Comparison of ENCODE assay signal across 8 mouse cellular contexts in the genomic region with DNA sequence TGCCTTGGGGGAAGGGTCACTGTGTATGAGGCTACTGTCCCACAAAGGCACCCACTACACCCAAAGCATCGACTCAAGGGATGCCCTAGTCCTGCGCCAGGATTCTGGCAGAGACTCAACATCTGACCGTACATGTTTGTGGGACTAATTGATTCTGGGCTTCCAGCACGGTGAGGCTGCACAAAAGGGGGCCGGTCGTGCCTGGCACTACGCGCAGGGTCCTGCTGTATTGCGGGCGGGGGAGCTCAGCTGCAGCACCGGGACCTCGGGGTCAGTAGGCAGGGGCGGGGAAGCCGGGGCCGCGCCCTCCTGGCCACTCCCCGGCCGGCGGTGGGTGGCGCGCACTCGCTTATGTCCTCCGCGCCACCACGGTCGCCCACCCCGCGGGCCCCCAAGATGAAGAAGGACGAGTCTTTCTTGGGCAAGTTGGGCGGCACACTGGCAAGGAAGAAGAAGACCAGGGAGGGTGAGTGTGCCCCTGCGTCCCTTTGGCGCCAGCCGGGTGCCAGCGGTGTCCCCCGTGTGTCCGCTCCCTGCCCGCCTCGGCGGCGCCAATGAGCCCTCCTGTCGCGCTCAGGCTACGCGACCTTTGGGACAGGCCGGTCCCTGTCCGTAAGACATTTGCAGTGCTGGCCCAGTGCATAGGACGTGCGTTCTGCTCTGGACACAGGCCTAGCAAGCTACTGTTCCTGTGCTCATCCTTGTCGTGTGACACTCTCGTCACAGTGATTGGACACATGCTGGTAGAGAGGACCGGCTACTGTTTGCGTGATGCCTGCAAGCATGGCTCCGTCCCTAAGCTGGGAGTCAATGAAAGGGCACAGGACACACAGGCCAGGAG. TPM values are rescaled to one million over a fixed set of nuclear protein-coding genes. Genes with fewer than 3 reads are reported as not detected.
A peak's percentile ranks its signal among the peaks of the same experiment; 100 is the strongest.
DNase-seq lines count a peak whose midpoint lies in the region; ATAC-seq lines count a peak whose summit lies in the region.

A gene (plus strand): TSS at position 323 of the 841 bp plus-strand sequence.

- H3K4me3 ChIP-seq in embryonic facial prominence, embryonic 11.5 days (ENCODE audit: low read depth, low read length), result peak within 1 kb of the TSS; percentile 50
- H3K4me3 ChIP-seq in limb, embryonic 11.5 days (ENCODE audit: low read depth, low read length), result peak within 1 kb of the TSS; percentile 52
- peak within 1 kb of the TSS; percentile 61 for H3K4me3 ChIP-seq in midbrain, embryonic 10.5 days
- H3K4me3 ChIP-seq in stomach, embryonic 14.5 days (ENCODE audit: low read depth, low read length), result peak within 1 kb of the TSS; percentile 42

- no peak within 1 kb of the TSS for H3K27ac ChIP-seq in embryonic facial prominence, embryonic 11.5 days (replicated peaks; ENCODE audit: low read depth, low read length)
- no peak within 1 kb of the TSS for H3K27ac ChIP-seq in limb, embryonic 11.5 days (replicated peaks; ENCODE audit: low read depth, low read length)
- H3K27ac ChIP-seq in midbrain, embryonic 10.5 days (replicated peaks), result peak within 1 kb of the TSS; percentile 83
- 0 out of 2 replicates have a peak within 1 kb of the TSS, but pooled peaks have one; percentile 33 for H3K27ac ChIP-seq in stomach, embryonic 14.5 days (ENCODE audit: low read length)

- peak; percentile 63 for DNase-seq in spleen, adult 12 weeks (ENCODE audit: low spot score)
- no peak for DNase-seq in spleen, adult 18-20 months
- peak; percentile 59 for DNase-seq in embryonic facial prominence, embryonic 11.5 days (ENCODE audit: low spot score)
- peak; percentile 98 for DNase-seq in heart, adult 11 months
- peak; percentile 65 for DNase-seq in kidney, adult 11 months
- peak; percentile 74 for DNase-seq in limb, embryonic 11.5 days (ENCODE audit: low spot score)
- DNase-seq in midbrain, embryonic 10.5 days (ENCODE audit: low spot score), result peak; percentile 65

- H3K27me3 ChIP-seq in embryonic facial prominence, embryonic 11.5 days (ENCODE audit: control insufficient read depth, insufficient read depth, low read length), result no peaks in the 10 kb centered on the region
- no peaks in the 10 kb centered on the region for H3K27me3 ChIP-seq in limb, embryonic 11.5 days (ENCODE audit: control insufficient read depth, insufficient read depth, low read length)
- peaks cover 40% of the 10 kb centered on the region for H3K27me3 ChIP-seq in midbrain, embryonic 10.5 days (ENCODE audit: low read depth, poor library complexity, severe bottlenecking)
- no peaks in the 10 kb centered on the region for H3K27me3 ChIP-seq in stomach, embryonic 14.5 days (ENCODE audit: control insufficient read depth, insufficient read depth, low read length)

- H3K4me2 ChIP-seq in embryonic facial prominence, embryonic 11.5 days (ENCODE audit: low read depth, low read length), result peak within 1 kb of the TSS; percentile 88
- peak within 1 kb of the TSS; percentile 62 for H3K4me2 ChIP-seq in limb, embryonic 11.5 days (ENCODE audit: low read depth, severe bottlenecking)
- peak within 1 kb of the TSS; percentile 92 for H3K4me2 ChIP-seq in stomach, embryonic 14.5 days (replicated peaks; ENCODE audit: low read depth, low read length)

- H3K4me1 ChIP-seq in embryonic facial prominence, embryonic 11.5 days (ENCODE audit: control insufficient read depth, insufficient read depth, low read length), result peaks cover 5% of the 10 kb centered on the region; the same call in 1 of the 2 replicates
- H3K4me1 ChIP-seq in limb, embryonic 11.5 days (ENCODE audit: control insufficient read depth, insufficient read depth, low read length), result peaks cover 19% of the 10 kb centered on the region
- H3K4me1 ChIP-seq in midbrain, embryonic 10.5 days, result peaks cover 71% of the 10 kb centered on the region
- 0 out of 2 replicates have a peak, but pooled peaks cover 13% of the 10 kb centered on the region for H3K4me1 ChIP-seq in stomach, embryonic 14.5 days (ENCODE audit: control insufficient read depth, insufficient read depth, low read length)

- H3K36me3 ChIP-seq in embryonic facial prominence, embryonic 11.5 days (replicated peaks; ENCODE audit: control insufficient read depth, insufficient read depth, low read depth, low read length), result no peaks in the 10 kb centered on the region
- H3K36me3 ChIP-seq in limb, embryonic 11.5 days (ENCODE audit: control insufficient read depth, insufficient read depth, low read length), result no peaks in the 10 kb centered on the region
- H3K36me3 ChIP-seq in midbrain, embryonic 10.5 days, result 0 out of 2 replicates have a peak, but pooled peaks cover 2% of the 10 kb centered on the region
- no peaks in the 10 kb centered on the region for H3K36me3 ChIP-seq in stomach, embryonic 14.5 days (ENCODE audit: control insufficient read depth, insufficient read depth, low read length)

- peak; percentile 72 for ATAC-seq in embryonic facial prominence, embryonic 11.5 days (replicated peaks; ENCODE audit: insufficient number of reproducible peaks, low FRiP score, low TSS enrichment, low read depth)
- peak; percentile 73 for ATAC-seq in limb, embryonic 11.5 days (ENCODE audit: insufficient number of reproducible peaks, low FRiP score, low TSS enrichment, low read depth)
- peak; percentile 50; the same call in 1 of the 2 replicates for ATAC-seq in stomach, embryonic 14.5 days (ENCODE audit: insufficient number of reproducible peaks, insufficient read depth, low FRiP score, low read depth)

- under 1% methylated on average over 50 of the region's 53 CpGs for WGBS in embryonic facial prominence, embryonic 11.5 days
- WGBS in limb, embryonic 11.5 days, result under 1% methylated on average over 53 of the region's 53 CpGs
- WGBS in midbrain, embryonic 10.5 days, result under 1% methylated on average over 53 of the region's 53 CpGs
- WGBS in stomach, embryonic 14.5 days, result 2% methylated on average over 52 of the region's 53 CpGs

- no peaks in the 10 kb centered on the region for H3K9me3 ChIP-seq in embryonic facial prominence, embryonic 11.5 days (replicated peaks; ENCODE audit: control insufficient read depth, low read length)
- no peaks in the 10 kb centered on the region for H3K9me3 ChIP-seq in limb, embryonic 11.5 days (ENCODE audit: control insufficient read depth, low read length)
- H3K9me3 ChIP-seq in midbrain, embryonic 10.5 days (replicated peaks), result no peaks in the 10 kb centered on the region
- no peaks in the 10 kb centered on the region for H3K9me3 ChIP-seq in stomach, embryonic 14.5 days (ENCODE audit: control insufficient read depth, low read depth, low read length)

- H3K9ac ChIP-seq in embryonic facial prominence, embryonic 11.5 days (replicated peaks; ENCODE audit: low read length), result peak within 1 kb of the TSS; percentile 67
- H3K9ac ChIP-seq in limb, embryonic 11.5 days (ENCODE audit: low read length), result peak within 1 kb of the TSS; percentile 17
- H3K9ac ChIP-seq in stomach, embryonic 14.5 days (replicated peaks; ENCODE audit: low read depth, low read length), result peak within 1 kb of the TSS; percentile 32; the same call in 1 of the 2 replicates

RNA-seq across cellular contexts. Expression of the gene that starts here (rescaled TPM):
- 6.0 and 7.3 TPM in 2 replicates for polyA plus RNA-seq in embryonic facial prominence, embryonic 11.5 days (2014; fragmentation: Nextera tagmentation; extraction: Ambion mirVana)
- 6.1 and 9.4 TPM in 2 replicates for polyA plus RNA-seq in limb, embryonic 11.5 days (2014; fragmentation: Nextera tagmentation; extraction: Ambion mirVana)
- 7.4 and 8.4 TPM in 2 replicates for polyA plus RNA-seq in midbrain, embryonic 10.5 days (2016; fragmentation: Nextera tagmentation; extraction: Ambion mirVana)
- 4.1 and 4.4 TPM in 2 replicates for polyA plus RNA-seq in stomach, embryonic 14.5 days (2014; fragmentation: Nextera tagmentation; extraction: Ambion mirVana)

Comparison
In these comparisons a context has a peak if more than half of its experiments do, and no peak if none do; other contexts are left out.
1. DNase-seq: peak in spleen, adult 12 weeks (single experiment), embryonic facial prominence, embryonic 11.5 days (single experiment), heart, adult 11 months (single experiment), kidney, adult 11 months (single experiment), limb, embryonic 11.5 days (single experiment) and midbrain, embryonic 10.5 days (single experiment); none in spleen, adult 18-20 months (0 of 2).
2. H3K27ac ChIP-seq: peak in midbrain, embryonic 10.5 days (single experiment) and stomach, embryonic 14.5 days (single experiment); none in embryonic facial prominence, embryonic 11.5 days (single experiment) and limb, embryonic 11.5 days (single experiment).
3. H3K9ac ChIP-seq: peak in every context shown above with its lines; median percentile 67 in embryonic facial prominence, embryonic 11.5 days; 32 in stomach, embryonic 14.5 days; 17 in limb, embryonic 11.5 days.
4. Peak in every context shown above with its lines, with median percentiles within 50 percentile points of each other: ATAC-seq, H3K4me2 ChIP-seq and H3K4me3 ChIP-seq.